Mouse (Mus musculus): ENCODE data around the gene Tbl3.
"Not testable (repeated sequence)": the region's sequence is repeated elsewhere in the genome, so short reads cannot be mapped to it uniquely, and the experiment has no call there.

Tbl3 gene

DNA sequence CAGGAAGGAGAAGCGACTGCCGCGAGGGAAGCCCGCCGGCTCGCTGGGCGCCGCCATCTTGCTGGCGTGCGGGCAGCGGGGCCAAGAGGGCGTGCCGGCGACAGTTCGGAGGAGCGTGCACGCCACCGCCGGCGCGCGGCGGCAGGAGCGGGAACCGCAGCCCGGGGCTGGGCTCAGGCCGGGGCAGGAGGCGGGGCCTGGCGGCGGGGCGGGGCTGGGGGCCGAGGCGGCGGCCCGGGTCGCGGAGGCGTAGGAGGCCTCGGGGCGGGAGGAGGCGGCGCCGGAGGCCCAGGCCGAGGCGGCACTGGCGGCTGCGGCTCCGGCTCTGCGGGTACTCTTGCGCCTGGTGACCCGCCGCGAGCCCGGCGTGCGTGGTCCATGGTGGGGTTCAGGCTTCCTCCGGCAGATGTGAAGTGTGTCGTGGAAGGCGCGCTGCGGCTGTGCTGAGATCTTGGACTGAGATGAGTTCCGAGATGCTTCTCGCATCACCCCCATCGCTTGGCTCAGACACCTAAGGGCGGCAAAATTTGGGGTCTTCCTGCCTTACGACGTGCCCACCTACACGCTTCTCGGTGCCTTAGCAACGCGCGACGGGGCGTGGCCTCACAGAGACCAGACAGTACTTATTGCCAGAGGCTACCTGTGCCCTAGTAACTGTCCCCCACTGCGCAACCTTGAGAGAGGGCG lies 11.3 kb downstream of the Tbl3 start, which contains the start of the genes Gfer and Noxo1:
Gene Gfer, minus strand, starts transcription at position 146 of the 687 bp plus-strand sequence.
Gene Noxo1, plus strand, starts transcription at position 224 of the 687 bp plus-strand sequence.
- DNase-seq (ENCODE audit: low spot score), result peak; percentile 90

DNA sequence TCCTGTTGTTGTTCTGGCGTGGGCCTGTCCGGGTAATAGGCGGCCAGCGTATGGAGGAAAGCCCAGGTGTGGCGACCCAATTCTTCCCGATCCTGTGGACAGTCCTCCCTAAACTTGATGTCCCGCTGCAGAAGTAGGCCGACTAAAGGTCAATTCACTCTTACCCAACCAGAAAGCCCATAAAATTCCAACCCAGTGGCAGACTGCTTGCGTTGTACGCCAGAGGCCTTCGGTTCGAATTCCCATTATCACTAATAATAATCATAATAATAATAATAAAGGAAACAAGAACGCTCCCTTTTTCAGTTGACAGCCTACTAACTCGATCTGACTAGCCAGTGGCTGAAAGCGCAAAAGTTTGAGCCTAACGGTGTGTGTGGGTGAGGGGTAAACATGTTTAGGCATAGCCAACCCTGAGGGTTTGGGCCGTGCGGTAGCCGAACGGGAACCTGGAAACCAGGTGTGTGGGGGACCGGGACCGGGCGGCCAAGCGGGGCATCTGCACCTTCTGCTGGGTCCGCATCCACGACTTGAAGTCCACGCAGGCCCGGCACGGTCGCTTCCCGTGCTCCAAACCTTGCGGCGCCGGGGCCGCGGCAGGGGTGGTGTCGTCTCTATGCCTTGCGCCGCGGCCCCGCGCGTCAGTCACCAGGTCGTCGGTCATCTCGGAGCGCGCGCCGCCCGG lies 12.0 kb downstream of the Tbl3 start:
- no peak for DNase-seq (ENCODE audit: low spot score)

DNA sequence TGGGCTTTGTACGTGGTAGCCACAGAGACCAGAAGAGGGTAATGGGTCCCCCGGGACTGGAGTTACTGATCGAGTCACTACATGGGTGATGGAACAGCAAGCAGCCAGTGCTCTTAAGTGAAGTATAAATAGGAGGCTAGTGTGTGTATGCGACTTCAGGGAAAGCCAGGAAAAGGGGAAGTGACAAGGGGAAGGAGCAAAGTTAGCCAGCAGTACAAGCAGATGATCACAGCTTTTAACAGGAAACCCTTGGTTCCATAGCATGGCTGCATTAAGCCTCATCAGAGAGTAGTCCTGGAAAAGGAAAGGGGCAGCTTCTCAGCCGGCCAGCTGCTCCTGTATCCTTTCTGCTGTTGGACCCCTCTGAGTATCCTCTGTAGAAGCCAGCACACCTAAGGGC lies 15.1 kb downstream of the Tbl3 start:
- no peak for DNase-seq (ENCODE audit: low spot score)

DNA sequence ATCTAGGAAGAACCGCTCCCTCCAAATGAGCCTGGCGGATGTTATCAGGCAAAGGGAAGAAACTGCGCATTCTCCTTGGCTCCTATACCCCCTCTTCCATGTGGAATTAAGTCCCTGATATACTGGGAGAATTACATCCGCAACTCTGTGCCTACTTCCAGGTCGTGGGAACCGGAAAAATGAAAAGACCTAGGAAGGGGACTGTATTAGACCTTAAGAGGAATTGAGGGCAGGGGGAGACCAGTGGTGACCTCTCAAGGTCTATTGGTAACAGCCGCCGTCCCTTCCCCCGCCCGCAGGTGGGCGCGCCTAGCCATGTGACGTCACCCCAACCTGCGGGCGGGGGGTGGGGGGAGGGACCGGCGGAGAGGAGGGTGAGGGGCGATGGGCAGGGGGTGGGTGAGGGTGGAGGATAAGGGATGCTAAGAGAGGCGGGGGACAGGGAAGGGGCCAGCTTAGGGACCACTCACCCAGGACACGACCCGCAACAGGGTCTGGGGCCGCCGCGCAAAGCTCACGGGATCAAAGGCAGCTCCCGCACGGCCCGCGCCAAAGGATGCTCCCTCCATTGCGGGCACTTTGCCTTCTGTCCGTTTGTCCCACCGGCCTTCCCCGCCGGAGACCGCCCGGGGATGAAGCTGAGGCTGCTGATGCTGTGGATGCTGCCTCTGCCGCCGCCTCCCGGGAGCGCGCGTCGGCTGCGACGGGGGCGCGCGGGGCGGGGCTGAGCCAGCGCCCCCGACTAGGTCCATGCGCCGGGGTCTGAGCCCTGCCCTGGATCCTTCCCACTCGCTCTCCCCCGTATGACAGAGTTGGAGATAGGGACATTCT lies 18.0 kb downstream of the Tbl3 start, which contains the start of gene Syngr3:
Gene Syngr3, minus strand, starts transcription at position 705 of the 831 bp plus-strand sequence.
- no peak for DNase-seq (ENCODE audit: low spot score)

DNA sequence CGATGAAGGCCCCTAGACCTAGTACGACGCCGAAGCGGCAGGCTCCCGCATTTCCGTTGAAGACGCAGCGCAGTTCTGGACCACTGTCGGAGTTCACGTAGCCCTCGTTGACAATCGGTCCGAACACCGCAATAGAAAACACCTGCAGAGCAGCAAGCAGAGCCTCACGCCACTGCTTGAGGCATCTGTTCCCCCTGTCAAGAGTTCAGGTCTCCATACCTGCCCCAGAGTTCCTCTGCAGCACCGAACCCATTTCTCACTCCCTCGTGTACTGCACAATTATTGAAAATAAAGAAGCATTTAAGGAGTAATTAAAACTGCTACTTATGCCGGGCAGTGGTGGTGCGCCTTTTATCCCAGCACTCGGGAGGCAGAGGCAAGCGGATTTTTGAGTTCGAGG lies 19.9 kb downstream of the Tbl3 start:
- no peak for DNase-seq (ENCODE audit: low spot score)

DNA sequence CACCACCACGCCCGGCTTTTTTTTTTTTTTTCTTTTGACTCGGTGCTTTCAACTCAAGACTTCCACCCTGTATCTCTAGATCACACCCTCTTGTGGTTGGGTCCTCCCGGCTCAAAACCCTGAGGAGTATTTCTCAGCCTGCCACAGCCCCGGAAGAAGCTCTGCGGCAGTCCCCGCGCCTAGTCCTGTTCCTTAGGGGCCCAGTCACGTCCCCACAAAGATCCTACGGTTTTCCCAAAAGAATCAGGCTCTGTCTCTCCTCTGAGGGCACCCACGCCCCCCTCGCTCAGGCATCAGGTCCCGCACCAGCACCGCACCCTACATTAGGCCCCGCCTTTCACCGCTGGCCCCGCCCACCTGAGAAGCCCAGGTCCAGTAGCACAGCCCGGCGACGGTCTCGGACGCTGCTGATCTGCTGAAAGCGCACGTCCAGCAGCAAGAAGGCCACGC lies 20.3 kb downstream of the Tbl3 start:
- DNase-seq (ENCODE audit: low spot score), result peak; percentile 63

DNA sequence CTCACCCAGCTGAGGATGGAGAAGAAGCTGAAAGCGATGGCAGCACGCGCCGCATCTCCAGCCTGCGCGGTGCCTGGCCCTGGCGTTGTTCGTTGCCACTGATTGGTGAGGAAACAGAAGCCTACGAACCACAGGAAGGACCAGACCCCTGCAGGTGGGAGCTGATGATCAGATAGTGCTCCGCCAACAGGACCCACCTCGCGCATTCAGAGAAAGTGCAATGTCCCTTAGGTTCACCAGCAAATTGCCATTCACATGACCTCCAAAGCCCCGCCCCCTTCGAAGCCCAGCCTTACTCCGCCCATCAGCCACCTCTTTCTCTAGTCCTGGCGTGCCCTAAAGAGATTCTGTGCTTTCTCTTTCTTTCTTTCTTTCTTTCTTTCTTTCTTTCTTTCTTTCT lies 20.9 kb downstream of the Tbl3 start:
- DNase-seq (ENCODE audit: low spot score), result no peak

DNA sequence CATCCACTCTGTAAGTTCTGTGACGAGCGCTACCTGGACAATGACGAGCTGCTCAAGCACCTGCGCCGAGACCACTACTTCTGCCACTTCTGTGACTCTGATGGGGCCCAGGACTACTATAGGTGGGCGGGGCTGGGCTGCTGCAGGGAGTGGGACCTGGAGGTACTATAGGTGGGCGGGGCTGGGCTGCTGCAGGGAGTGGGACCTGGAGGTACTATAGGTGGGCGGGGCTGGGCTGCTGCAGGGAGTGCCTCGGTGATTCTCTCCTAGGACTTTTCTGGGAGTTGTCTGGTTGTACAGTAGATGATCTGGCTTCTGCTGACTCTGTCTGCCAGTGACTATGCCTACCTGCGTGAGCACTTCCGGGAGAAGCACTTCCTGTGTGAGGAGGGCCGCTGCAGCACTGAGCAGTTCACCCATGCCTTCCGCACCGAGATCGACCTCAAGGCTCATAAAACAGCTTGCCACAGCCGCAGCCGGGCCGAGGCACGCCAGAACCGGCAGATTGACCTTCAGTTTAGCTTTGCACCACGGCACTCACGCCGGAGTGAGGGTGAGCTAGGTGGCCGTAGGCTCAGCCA lies 29.9 kb downstream of the Tbl3 start:
- no peak for DNase-seq (ENCODE audit: low spot score)

DNA sequence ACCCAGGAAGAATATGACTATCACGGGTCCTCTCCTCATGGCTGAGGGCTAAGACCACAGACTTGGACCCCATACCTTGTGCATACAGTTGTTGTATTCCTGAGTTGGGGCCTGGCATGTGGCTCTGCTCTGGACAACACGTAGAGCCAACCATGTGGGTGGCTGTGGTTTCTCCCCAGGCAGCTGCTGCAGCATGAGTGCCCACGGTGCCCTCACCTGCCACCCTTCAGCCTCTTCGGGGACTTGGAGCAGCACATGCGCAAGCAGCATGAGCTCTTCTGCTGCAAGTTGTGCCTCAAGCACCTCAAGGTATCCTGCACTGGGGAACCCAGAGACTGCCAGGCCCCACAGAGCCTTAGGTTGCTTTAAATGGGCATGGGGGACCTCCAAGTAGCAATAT lies 30.6 kb downstream of the Tbl3 start:
- DNase-seq (ENCODE audit: low spot score), result no peak

DNA sequence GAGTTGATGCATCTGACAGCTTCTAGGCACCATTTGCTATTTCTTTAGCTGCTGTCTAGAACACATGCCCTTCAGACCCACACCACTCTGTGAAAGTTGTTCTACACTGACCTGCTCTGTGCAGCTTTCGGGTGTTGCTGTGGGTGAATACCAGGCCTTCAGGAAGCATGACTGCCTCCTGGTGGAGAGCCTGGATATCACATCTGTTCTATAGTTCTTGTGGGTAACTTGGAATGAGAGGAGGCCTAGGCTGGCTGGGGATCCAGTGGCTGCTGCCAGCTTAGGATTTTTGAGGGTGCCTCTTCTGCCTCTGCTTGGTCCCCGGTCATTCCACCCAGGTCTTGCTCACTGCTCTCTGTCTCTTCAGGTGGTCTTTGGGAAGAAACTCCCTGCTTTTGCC lies 31.3 kb downstream of the Tbl3 start:
- peak; percentile 71 for DNase-seq (ENCODE audit: low spot score)

DNA sequence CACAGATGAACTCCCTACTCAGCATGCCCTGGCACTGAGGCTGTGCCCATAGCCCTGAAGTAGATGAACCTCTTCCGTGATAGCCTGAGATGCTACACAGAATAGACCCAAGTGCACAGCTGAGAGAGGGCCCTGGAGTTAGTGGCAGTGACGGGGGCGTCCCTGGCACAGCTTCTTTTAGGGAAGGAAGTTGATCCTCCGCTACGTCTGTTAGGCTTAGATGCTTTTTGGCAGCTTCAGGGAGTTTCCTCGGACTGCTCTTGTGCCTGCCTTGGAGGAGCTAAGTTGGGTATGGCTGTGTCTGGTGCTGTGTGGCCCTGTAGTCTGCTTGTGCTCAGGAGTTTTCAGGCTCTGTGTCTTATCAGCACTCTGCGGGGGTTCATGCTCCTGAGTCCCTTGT lies 33.2 kb downstream of the Tbl3 start:
- no peak for DNase-seq (ENCODE audit: low spot score)

DNA sequence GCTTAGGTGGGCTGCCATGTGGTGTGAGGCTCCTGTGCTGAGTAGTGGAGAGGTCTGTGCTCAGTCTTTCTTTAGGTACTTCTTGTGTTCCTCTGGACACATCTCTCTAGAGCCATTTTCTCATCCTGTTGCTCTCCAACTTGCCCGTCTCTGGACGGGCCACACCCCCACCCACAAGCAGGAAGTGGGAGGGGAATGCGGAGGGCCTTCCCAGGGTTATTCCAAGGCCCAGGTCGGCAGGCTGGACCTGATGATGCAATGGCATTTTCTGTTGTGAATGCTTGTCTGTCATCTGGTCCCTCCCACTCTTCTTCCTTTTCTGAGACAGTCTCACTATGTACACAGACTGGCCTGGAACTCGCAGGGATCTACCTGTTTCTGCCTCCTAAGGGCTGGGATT lies 35.3 kb downstream of the Tbl3 start:
- peak; percentile 43 for DNase-seq (ENCODE audit: low spot score)

DNA sequence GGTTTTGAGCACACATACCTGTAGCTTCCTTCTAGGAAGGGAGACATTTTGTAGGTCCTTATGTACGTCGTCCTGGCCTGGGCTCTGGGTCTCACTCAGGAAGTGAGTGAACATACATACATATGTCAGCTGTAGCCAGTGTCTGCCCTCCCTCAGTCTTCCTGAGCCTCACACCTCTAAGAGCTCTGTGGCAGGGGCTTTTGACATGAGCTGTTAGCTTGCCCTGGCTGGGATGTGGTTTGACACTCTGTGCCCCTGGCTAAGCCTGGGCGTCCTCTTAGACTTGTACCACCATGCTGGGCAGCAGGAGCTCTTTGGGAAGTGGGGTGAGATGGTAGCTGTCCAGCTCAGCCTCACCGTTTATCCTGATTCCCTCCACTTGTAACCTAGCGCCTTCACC lies 36.1 kb downstream of the Tbl3 start:
- DNase-seq (ENCODE audit: low spot score), result no peak

DNA sequence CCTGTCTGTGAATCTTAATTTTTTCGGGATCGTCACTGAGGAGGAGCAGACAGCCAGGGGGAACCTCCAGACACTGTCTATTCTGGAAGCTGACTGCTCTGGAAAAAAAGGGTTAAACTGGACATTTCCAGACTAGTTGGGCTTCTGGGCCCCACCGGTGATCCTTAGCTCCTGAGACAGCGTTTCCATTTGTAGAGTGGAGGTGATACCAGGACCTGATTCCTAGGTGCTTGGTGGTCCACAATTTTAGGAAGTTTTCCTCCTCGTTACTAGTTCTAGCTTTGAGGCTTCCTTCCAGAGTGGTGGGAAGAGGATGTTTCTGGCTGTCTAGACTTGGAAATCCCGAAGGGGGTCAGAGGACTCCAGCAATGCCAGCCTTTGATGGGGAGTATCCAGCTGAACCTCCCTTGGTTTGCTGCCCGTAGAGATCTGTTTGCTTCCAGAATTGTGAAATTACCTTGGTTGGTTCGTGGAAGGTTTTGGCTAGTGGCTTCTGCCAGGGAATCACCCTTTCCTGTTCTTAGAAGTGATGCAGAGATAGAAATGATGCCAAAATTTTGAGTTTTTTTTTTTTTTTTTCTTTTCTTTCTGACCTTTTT lies 37.1 kb downstream of the Tbl3 start:
- no peak for DNase-seq (ENCODE audit: low spot score)

DNA sequence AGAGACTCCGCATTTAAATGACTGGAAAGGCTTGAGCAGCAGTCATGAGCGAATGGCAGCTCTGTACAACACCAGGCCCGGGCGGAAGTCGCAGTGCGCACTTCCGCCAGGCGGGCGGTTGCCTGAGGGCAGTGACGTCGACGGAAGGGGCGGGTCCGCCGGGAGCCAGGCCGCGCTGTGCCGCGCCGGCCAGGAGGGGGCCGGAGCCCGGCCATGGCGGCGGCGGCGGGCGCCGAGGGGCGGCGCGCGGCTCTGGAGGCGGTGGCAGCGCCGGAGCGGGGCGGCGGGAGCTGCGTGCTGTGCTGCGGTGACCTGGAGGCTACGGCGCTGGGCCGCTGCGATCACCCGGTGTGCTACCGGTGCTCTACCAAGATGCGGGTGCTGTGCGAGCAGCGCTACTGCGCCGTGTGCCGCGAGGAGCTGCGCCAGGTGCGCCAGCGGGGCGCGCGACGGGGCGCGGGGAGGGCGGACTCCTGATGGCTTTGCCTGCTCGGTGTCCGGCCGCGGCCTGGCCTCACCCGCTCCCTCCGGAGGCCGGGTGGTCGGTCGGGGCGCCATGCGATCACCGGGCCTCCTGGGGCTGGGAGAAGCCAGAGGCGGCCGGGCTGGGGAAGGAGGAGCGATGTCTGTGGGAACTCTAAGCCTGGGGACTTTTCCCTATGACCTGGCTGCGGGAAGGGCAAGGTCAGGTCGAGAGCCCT lies 37.8 kb downstream of the Tbl3 start, which contains the start of gene Zfp598:
Gene Zfp598, plus strand, starts transcription at position 143 of the 701 bp plus-strand sequence.
- DNase-seq (ENCODE audit: low spot score), result peak; percentile 96

DNA sequence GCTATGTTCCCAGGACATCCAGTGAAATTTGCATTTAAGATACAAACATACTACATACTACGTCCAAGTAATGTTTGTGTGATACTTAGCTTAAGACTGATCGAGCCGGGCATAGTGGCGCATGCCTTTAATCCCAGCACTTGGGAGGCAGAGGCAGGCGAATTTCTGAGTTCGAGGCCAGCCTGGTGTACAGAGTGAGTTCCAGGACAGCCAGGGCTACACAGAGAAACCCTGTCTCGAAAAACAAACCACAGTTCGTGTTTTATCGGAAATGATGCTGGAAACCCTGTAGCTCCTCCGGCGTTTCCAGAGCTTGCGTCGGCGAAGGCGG lies 38.3 kb downstream of the Tbl3 start:
- DNase-seq (ENCODE audit: low spot score), result not testable (repeated sequence)

DNA sequence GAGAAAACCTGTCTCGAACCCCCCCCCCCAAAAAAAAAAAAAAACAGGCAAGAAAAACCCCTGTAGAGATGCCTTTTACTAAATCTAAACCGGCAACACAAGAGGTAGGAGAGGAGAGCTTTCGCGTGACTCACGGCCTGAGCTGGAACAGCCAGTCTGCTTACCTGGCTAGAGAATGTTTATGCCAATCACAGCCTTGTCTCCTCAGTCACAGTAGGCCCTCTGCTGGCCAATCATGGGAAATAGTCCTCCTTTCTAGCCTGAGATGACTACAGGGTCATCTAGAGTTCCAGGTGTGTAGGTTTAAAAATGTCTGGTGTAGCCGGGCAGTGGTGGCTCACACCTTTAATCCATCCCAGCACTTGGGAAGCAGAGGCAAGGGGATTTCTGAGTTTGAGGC lies 40.0 kb downstream of the Tbl3 start:
- DNase-seq (ENCODE audit: low spot score), result peak; percentile 83

DNA sequence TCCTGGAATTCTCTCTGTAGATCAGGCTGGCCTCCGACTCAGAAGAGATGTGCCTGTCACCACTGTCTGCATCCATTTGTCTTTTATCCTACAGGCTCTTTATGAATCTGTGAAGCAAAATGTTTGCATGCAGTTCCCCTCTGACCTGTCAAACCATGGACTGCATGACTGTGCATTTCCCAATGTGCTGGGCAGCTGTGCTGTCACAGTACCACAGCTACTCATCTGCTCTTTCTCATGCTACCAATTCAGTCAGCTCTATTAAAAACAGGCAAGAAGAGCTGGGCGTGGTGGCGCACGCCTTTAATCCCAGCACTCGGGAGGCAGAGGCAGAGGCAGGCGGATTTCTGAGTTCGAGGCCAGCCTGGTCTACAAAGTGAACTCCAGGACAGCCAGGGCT lies 40.4 kb downstream of the Tbl3 start:
- DNase-seq (ENCODE audit: low spot score), result not testable (repeated sequence)

DNA sequence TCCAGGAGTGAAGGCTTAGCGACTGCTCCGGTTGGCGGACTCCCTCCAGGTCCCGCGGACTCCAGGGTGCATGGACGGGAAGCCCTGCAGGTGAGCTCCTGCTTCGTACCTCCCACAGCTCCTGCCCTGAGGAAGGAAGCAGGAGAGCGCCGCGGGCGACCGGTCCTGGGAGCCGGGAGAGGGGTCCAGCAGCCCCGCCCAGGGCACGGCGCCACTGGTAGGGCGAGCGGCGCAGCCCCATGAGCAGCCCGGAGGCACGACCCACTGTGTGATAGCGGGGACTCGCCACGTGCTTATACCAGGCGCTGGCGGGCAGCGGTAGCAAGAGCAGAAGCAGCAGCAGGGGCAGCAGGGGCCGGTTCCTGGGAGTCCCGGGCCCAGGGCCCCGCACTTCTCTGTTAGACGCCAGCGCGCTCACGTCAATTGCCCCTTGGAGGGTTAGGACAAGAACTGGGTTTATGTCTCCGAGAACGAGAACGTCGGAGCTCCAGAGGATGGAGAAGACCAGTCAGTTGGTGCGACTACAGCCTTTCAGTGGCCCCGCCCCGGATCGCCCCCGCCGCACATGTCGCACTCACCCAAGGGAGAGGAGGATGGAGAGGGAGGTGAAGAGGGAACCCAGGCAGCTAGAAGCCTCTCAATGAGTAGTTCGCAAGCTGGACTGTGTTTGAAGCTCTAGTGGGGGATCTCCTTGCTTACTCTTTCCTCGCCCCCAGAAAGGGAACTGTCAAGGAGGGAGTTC lies 49.3 kb downstream of the Tbl3 start, which contains the start of gene Npw:
Gene Npw, minus strand, starts transcription at position 441 of the 742 bp plus-strand sequence.
- DNase-seq (ENCODE audit: low spot score), result no peak

DNA sequence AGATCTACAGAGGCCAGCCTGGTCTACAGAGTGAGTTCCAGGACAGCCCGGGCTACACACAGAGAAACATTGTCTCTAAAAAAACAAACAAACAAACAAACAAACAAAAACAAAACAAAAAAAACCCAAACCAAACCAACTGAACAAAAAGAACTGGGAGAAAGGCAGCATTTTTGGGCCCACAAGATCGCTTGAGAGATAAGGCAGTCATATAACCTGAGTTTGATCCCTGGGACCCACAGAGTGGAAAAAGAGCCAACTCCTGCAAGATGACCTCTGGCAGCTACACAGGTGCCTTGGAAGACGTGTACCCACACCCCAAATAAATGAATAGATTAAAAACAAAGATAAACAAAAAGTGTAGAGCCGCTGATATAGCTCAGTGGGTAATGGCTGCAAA lies 52.5 kb downstream of the Tbl3 start:
- no peak for DNase-seq (ENCODE audit: low spot score)
